Mouse (Mus musculus): ENCODE data around the gene Ikzf1.

GRCm38 (mm10) chr11:11758883-11759282 is 74.1 kb downstream of the Ikzf1 start:
- TF ChIP-seq CTCF (conservative IDR thresholded peaks at IDR 0.05; ENCODE audit: low read length), result no peak
- no peak for TF ChIP-seq POU5F1 (IDR thresholded peaks at IDR 0.05; ENCODE audit: borderline replicate concordance, low read length)

Data from E14TG2a.4 (cell line).